Mouse (Mus musculus) brain, adult 10 weeks (tissue): ENCODE measurements around the gene Zfp512b. TPM values are rescaled to one million over a fixed set of nuclear protein-coding genes. Genes with fewer than 3 reads are reported as not detected.

Experiments
- polyA plus RNA-seq: library from polyadenylated mRNA; stranded (reverse); fragments of 350-450 nt; fragmentation: Illumina TruSeq; extraction: RNeasy Lipid Tissue Mini Kit (QIAGEN cat#74804); gene quantifications from one replicate; pipeline ENCODE4 v1.2.3, GENCODE M21; 2015; ENCODE audit warnings: low read depth, low replicate concordance

Gene Zfp512b
- polyA plus RNA-seq = 45.3 TPM

DNA sequence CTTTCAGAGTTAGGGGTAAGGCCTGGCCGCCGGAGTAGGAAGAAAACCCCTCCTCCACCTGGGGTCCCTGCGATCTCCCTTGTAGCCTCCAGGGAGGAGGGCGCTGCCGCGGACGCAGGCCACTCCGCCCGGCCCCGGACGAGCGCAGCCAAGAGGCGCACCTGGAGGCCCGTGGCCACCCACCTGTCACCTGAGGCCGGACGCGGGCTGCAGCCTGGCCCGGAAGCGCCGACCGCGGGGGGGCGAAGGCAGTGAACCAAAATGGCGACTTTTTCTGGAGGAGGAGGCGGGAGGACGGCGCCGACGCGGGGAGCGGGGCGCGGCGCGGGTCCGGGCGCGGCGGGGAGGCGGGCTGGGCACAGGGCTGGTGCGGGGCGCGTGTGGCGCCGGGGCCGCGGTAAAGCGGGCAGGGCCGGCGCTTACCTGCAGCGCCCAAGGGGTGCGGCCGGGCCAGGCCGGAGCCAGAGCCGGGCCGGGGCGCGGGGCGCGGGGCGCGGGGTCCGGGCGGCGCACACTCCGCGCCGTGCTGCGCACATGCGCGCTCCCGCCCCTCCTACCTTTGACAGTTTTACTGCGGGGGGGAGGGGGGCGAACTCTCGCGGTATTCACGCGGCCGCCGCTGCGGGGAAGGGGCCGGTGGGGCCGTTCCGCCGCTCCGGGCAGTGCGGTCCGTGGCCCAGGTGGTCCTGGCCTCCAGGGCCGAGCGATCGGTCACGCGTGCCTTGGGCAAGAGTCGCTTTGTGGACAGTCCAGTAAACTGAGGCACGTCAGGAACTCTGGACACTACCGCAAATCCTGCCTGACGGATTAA, at the start of gene Zfp512b:
Gene Zfp512b, minus strand, starts transcription at position 573 of the 811 bp plus-strand sequence.

DNA sequence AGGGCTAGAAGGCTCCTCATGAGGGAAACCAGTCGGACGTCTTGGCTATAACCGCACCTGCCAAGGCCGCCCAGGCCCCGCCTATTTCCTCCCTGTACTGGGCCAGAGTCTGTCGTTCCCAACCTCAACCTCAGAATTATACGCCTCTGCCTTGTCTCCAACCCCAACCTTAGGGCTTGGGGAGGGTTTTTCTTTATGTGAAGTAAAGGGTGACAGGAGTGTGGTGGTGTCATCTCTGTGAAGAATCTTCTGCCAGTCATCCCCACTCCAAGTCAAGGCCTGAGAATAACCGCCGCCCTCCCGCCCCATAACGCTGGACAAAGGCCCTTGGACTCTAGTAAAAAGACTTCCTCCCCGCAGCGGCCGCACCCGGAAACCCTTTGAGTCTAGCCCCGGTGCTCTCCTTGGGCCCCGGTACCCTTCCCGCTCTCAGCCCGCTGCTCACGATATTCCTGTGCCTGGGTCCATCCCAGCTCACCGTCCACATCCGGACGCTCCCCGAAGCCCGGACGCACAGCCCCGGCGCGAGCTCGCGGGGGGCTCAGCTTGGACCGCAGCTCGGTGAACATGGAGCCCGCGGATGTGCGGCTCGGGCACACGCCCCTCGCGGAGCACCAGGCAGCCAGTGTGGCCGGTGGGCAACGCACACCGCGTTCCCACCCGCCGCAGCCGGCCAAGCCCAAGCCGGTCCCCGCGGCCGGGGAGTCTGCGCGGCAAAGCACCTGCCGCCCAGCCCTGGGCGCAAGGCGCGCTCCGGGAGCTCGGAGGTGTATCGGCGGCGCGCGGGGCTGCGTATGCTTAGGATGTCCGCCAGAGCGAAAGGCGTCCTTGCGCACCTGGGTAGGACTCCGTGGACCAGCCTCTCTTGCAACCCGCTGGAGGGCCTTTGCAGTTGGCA, 6.1 kb upstream of the Zfp512b start, which contains the start of gene Samd10:
Gene Samd10, minus strand, starts transcription at position 759 of the 898 bp plus-strand sequence.

DNA sequence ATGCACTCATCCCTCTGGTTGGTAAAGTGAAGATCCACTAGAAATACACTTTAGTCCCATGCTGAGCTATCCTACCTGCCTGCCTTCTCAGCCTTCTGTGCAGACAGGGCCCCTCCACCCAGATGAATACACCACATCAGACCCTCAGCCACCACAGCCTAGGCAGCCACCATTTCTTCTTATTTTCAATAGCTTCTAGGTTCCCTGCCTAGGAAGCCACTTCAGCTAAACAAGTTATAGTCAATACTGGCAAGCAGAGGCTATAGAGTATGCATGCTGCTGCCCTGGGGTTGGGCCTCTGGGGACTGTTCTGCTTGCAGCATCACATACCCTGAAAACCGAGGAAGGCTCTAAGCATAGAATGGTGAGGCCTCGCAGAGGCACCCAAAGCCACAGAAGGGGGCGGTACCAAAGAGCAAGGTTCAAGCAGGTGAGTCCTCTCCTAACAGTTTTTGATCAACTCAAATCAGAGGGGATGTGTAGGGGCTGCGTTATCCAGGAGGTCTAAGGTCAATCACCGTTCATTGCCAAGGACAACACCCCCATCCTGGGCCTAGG, 996 bp downstream of the Zfp512b start, which contains the start of gene Prpf6:
Gene Prpf6, plus strand, starts transcription at position 341 of the 558 bp plus-strand sequence.

DNA sequence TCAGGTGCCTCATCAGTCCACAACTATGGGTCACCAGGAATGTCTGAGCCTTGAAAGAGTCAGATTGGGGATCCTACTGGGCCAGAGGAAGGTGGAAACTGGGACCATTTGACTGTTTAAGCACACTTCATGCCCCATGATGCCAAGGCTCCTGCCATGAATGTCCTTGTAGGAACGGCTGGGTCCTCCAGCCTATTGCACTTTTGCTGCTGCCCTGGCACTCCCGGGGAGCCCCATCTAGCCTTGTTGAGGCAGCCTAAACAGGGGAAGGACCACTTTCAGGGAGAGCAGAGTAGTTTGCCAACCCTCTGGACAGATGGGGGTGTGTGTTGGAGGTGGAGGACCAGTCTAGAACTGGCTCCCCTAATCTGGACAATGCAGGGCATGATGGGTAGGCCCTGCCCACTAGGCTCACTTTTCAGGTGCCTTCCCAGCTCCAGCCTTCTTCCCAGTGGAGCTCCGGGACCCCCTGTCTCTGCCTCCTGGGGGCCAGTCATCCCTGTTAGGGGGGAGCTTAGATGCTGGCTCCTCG, 8.1 kb downstream of the Zfp512b start, which contains the start of gene Uckl1:
Gene Uckl1, minus strand, starts transcription at position 482 of the 532 bp plus-strand sequence.

Other genes starting within 250 kb of the Zfp512b start
- gene Zgpat, start 227.9 kb downstream of the Zfp512b start, polyA plus RNA-seq = 52.2 TPM
- 65.1 TPM for gene Arfrp1, start 227.4 kb downstream of the Zfp512b start, polyA plus RNA-seq
- 31.4 TPM for gene Lime1, start 212.7 kb downstream of the Zfp512b start, polyA plus RNA-seq
- gene Zbtb46, start 133.4 kb downstream of the Zfp512b start, polyA plus RNA-seq = 6.2 TPM
- gene Abhd16b, start 99.6 kb downstream of the Zfp512b start, polyA plus RNA-seq = not detected
- gene Tpd52l2, start 95.7 kb downstream of the Zfp512b start, polyA plus RNA-seq = 156 TPM
- gene Dnajc5, start 72.3 kb downstream of the Zfp512b start, polyA plus RNA-seq = 172 TPM
- 58.3 TPM for gene Uckl1, start 7.9 kb downstream of the Zfp512b start, polyA plus RNA-seq
- gene Prpf6, start 935 bp downstream of the Zfp512b start, polyA plus RNA-seq = 42.7 TPM
- 24.8 TPM for gene Samd10, start 6.4 kb upstream of the Zfp512b start, polyA plus RNA-seq
- gene Gm29797, start 64.2 kb upstream of the Zfp512b start, polyA plus RNA-seq = not detected
- 7.8 TPM for gene Sox18, start 78.8 kb upstream of the Zfp512b start, polyA plus RNA-seq
- gene Tcea2, start 87.5 kb upstream of the Zfp512b start, polyA plus RNA-seq = 74.5 TPM
- 41.0 TPM for gene Rgs19, start 101.2 kb upstream of the Zfp512b start, polyA plus RNA-seq
- gene Lkaaear1, start 105.6 kb upstream of the Zfp512b start, polyA plus RNA-seq = not detected
- 44.8 TPM for gene Oprl1, start 122.2 kb upstream of the Zfp512b start, polyA plus RNA-seq
- 5.8 TPM for gene Myt1, start 170.5 kb upstream of the Zfp512b start, polyA plus RNA-seq
- gene Pcmtd2, start 245.1 kb upstream of the Zfp512b start, polyA plus RNA-seq = 73.1 TPM